Mouse (Mus musculus): ENCODE measurements around the gene Papola. TPM values are rescaled to one million over a fixed set of nuclear protein-coding genes. Genes with fewer than 3 reads are reported as not detected.

Papola gene
- 159 and 160 TPM in 2 replicates for polyA plus RNA-seq (2014; fragmentation: Nextera tagmentation; extraction: Ambion mirVana)

DNA sequence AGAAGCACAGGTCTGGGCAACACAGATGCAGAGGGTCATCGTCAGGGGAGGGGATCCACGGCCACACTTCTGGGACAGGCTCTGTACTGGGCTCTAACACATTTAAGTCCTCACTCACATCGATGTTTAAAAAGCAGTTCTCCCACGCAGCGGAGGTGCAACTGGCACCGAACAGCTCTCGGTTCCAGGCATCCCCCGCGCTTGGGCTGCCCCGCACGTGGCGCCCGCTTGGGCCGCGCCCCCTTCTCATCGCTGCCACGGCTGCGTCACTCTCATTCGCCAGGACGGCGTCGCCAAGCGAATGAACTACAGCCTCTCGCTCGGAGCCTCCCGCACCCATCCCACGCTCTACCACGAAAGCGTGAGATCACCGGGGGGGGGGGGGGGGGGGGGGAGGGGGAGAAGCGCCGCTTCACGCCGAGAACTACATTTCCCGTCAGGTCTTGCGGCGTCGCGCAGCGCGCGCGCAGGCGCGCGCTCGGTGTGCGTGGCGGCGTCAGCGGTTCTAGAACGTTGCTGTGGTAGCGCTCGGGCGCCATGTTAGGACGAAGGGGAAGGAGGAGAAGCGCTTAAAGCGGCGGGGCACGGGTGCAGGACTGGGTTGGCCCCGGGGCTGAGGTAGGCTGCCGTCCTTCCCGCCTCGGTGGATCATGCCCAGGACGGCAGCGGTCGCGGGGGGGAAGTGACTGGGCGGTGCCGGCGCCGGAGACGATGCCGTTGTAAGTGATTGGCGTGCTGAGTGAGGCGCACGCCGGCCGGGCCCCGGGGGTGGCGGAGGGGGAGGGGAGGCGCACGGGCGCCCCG is at the start of gene Papola:
TSS of gene Papola (plus strand) at position 499 of the 804 bp plus-strand sequence.
- H3K27ac ChIP-seq (replicated peaks; ENCODE audit: low read depth, low read length) = peak within 1 kb of the TSS; percentile 98
- H3K4me3 ChIP-seq (ENCODE audit: low read depth, low read length) = peak within 1 kb of the TSS; percentile 96
- H3K4me1 ChIP-seq (ENCODE audit: control insufficient read depth, insufficient read depth, low read length) = peaks cover 8% of the 10 kb centered on the region
- H3K27me3 ChIP-seq (replicated peaks; ENCODE audit: control insufficient read depth, insufficient read depth, low read length) = no peaks in the 10 kb centered on the region
- H3K36me3 ChIP-seq (ENCODE audit: control insufficient read depth, insufficient read depth, low read length) = no peaks in the 10 kb centered on the region
- ATAC-seq (ENCODE audit: low read depth) = peak; percentile 95
- H3K4me2 ChIP-seq (ENCODE audit: low read depth, low read length) = peak within 1 kb of the TSS; percentile 58
- peak within 1 kb of the TSS; percentile 95 for H3K9ac ChIP-seq (ENCODE audit: low read depth, low read length)
- peak; percentile 96 for DNase-seq (ENCODE audit: low spot score)
- H3K9me3 ChIP-seq (ENCODE audit: control insufficient read depth, low read length) = no peaks in the 10 kb centered on the region
- WGBS = under 1% methylated on average over 38 of the region's 85 CpGs

DNA sequence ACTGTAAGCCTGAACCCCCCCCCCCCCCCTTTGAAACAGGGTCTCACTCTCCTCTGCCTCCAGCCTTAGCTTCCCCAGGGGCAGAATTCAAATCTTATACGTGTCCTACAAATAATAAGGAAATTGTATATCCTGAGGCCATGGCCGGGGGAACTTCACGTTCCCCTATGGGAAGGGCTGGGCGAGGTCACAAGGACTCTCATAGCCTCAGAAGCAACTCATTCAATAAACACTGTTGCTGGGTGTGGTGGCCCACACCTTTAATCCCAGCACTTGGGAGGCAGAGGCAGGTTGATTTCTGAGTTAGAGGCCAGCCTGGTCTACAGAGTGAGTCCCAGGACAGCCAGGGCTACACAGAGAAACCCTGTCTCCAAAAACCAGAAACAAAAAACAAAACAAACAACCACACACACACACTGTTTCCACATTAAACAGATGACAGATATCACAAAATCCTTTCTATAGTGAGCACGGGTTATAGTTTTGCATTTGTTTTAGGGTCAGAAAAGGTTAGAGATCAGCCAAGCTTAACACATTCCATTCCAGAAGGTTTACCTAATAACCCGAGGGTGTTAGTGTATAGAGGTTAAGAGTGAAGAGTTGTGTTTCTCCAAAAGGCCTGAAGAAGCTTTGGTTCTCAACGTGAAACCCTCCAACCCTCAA is 49.1 kb upstream of the Papola start:
- Histone ChIP-seq H3K4me3 (ENCODE audit: low read depth, low read length) (no peak overlapping the region), H3K9me3 (ENCODE audit: control insufficient read depth, low read length) (no peaks in the 10 kb centered on the region), H3K27me3 (replicated peaks; ENCODE audit: control insufficient read depth, insufficient read depth, low read length) (no peaks in the 10 kb centered on the region), H3K4me2 (ENCODE audit: low read depth, low read length) (no peak overlapping the region), H3K4me1 (ENCODE audit: control insufficient read depth, insufficient read depth, low read length) (no peaks in the 10 kb centered on the region), H3K9ac (ENCODE audit: low read depth, low read length) (no peak overlapping the region), H3K36me3 (ENCODE audit: control insufficient read depth, insufficient read depth, low read length) (no peaks in the 10 kb centered on the region), H3K27ac (replicated peaks; ENCODE audit: low read depth, low read length) (no peak overlapping the region)
- no peak for DNase-seq (ENCODE audit: low spot score)
- WGBS = 63% methylated on average over 7 of the region's 7 CpGs
- no peak for ATAC-seq (ENCODE audit: low read depth)

DNA sequence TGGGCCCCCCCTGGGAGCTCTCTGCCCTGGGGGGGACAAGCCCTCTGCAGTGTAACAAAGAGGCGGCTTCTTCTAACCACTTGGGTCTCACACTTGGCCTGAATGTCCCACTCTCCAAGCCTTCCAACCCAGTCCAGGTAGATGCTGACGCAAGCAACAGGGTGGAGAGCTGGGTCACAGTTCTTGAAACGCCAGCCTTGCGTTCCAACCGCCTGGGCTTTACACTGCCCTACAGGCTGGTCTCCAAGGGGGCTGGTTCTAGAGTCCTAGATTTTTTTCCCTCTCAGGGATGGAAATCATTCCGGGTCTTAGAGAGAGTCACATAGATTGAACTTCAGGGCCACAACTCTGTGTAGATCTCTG is 48.6 kb upstream of the Papola start:
- DNase-seq (ENCODE audit: low spot score) (no peak), ATAC-seq (ENCODE audit: low read depth) (no peak)
- Histone ChIP-seq H3K4me3 (ENCODE audit: low read depth, low read length) (no peak overlapping the region), H3K4me2 (ENCODE audit: low read depth, low read length) (no peak overlapping the region), H3K27me3 (replicated peaks; ENCODE audit: control insufficient read depth, insufficient read depth, low read length) (no peaks in the 10 kb centered on the region), H3K9ac (ENCODE audit: low read depth, low read length) (no peak overlapping the region), H3K36me3 (ENCODE audit: control insufficient read depth, insufficient read depth, low read length) (no peaks in the 10 kb centered on the region), H3K4me1 (ENCODE audit: control insufficient read depth, insufficient read depth, low read length) (no peaks in the 10 kb centered on the region), H3K27ac (replicated peaks; ENCODE audit: low read depth, low read length) (no peak overlapping the region), H3K9me3 (ENCODE audit: control insufficient read depth, low read length) (no peaks in the 10 kb centered on the region)
- WGBS = 87% methylated on average over 6 of the region's 6 CpGs

DNA sequence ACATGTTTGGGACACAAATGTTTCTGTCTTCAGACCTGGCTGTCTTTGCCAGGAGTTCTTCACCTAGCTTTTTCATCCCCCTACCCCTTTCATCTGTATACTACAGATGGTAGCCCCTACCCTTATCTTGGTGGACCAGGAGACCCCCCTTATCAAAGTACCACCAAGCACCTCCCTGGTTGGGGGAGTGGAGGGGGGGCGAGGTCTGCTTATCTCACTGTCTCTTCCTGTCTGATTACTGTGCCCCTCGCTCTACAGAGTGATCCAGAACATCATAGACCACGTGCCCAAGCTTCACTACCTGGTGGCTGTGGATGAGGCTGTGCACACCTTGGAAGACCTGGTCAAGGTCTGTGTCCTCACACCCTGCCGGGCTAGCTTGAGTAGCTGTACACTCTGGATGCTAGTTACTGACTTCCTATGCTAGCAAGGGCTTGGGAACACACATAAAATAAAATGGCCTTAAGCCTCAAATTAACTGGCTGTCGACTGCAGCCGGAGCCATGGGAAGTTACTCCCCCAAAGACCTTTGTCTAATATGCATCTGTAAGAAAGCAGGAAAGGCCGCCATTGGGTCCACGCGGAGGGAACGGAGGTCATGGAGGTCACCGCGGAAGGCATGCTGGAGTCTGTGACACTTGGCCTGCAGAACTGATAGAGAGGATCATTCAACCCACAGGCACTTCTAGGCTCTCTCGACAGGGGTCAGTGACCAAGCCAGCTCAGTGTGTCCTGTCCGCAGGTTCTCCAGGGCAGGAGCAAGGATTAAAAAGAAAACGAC is 46.0 kb upstream of the Papola start:
- ATAC-seq (ENCODE audit: low read depth) (no peak), DNase-seq (ENCODE audit: low spot score) (no peak)
- Histone ChIP-seq H3K36me3 (ENCODE audit: control insufficient read depth, insufficient read depth, low read length) (no peaks in the 10 kb centered on the region), H3K4me3 (ENCODE audit: low read depth, low read length) (no peak overlapping the region), H3K4me2 (ENCODE audit: low read depth, low read length) (no peak overlapping the region), H3K27me3 (replicated peaks; ENCODE audit: control insufficient read depth, insufficient read depth, low read length) (no peaks in the 10 kb centered on the region), H3K27ac (replicated peaks; ENCODE audit: low read depth, low read length) (no peak overlapping the region), H3K9me3 (ENCODE audit: control insufficient read depth, low read length) (no peaks in the 10 kb centered on the region), H3K4me1 (ENCODE audit: control insufficient read depth, insufficient read depth, low read length) (no peaks in the 10 kb centered on the region), H3K9ac (ENCODE audit: low read depth, low read length) (no peak overlapping the region)
- 69% methylated on average over 15 of the region's 15 CpGs for WGBS

DNA sequence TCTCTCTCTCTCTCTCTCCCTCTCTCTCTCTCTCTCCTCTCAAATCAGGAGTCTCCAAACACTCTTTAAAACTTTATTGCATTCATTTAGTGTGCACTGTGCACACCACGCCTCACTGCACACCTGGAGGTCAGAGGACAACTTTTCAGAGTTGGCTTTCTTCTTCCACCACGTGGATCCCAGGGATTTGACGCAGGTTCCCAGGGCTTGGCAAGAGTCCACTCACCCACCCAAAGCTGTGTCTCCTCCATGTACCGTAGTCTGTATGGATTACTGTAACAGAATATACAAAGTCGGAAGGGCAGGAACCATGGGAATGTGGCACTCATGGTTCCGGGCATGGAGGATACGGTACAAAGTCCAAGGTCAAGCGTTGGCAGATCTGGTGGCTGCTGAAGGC is 44.8 kb upstream of the Papola start:
- Histone ChIP-seq H3K27me3 (replicated peaks; ENCODE audit: control insufficient read depth, insufficient read depth, low read length) (no peaks in the 10 kb centered on the region), H3K4me3 (ENCODE audit: low read depth, low read length) (no peak overlapping the region), H3K4me2 (ENCODE audit: low read depth, low read length) (no peak overlapping the region), H3K36me3 (ENCODE audit: control insufficient read depth, insufficient read depth, low read length) (no peaks in the 10 kb centered on the region), H3K9ac (ENCODE audit: low read depth, low read length) (no peak overlapping the region), H3K27ac (replicated peaks; ENCODE audit: low read depth, low read length) (no peak overlapping the region), H3K4me1 (ENCODE audit: control insufficient read depth, insufficient read depth, low read length) (no peaks in the 10 kb centered on the region), H3K9me3 (ENCODE audit: control insufficient read depth, low read length) (no peaks in the 10 kb centered on the region)
- no peak for DNase-seq (ENCODE audit: low spot score)
- WGBS = 88% methylated on average over 8 of the region's 8 CpGs
- ATAC-seq (ENCODE audit: low read depth) = no peak

DNA sequence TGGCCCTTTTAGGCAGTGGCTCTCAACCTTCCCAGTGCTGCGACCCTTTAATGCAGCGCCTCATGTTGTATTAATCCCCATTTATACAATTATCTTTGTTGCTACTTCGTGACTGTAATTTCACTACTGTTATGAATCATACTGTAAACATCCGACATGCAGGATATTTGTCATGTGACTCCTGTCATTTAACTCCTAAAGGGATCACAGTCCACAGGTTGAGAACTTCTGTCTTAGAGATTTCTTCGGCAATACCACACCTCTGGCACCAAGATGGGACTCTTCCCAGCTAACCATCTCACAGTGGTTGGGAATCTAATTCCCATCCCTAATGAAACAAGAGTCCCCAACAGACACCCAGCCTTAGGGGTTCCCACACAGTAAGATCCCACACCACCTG is 36.4 kb upstream of the Papola start:
- DNase-seq (ENCODE audit: low spot score) (no peak), ATAC-seq (ENCODE audit: low read depth) (no peak)
- Histone ChIP-seq H3K27me3 (replicated peaks; ENCODE audit: control insufficient read depth, insufficient read depth, low read length) (no peaks in the 10 kb centered on the region), H3K4me3 (ENCODE audit: low read depth, low read length) (no peak overlapping the region), H3K27ac (replicated peaks; ENCODE audit: low read depth, low read length) (no peak overlapping the region), H3K9me3 (ENCODE audit: control insufficient read depth, low read length) (no peaks in the 10 kb centered on the region), H3K36me3 (ENCODE audit: control insufficient read depth, insufficient read depth, low read length) (no peaks in the 10 kb centered on the region), H3K4me1 (ENCODE audit: control insufficient read depth, insufficient read depth, low read length) (no peaks in the 10 kb centered on the region), H3K4me2 (ENCODE audit: low read depth, low read length) (no peak overlapping the region), H3K9ac (ENCODE audit: low read depth, low read length) (no peak overlapping the region)
- WGBS = 75% methylated on average over 5 of the region's 5 CpGs

DNA sequence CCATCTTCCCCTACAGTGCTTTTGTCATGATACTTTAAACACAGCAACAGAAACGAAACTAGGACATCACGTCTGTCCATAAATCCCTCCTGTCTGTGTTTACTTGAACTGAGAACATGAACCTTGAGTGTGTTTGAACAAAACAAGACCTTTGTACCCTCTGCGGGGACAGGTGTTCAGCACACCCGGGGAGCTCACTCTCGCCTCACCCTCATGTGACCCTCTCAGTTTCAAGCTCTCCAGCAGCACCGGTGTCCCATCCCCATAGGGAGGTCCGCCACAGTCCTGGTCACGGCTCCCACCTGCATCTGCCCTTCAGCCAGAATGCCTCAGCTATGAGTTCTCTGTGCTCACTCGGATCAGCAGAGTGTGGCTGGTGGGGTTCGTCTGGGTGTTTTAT is 30.7 kb upstream of the Papola start:
- Histone ChIP-seq H3K4me1 (ENCODE audit: control insufficient read depth, insufficient read depth, low read length) (no peaks in the 10 kb centered on the region), H3K27me3 (replicated peaks; ENCODE audit: control insufficient read depth, insufficient read depth, low read length) (no peaks in the 10 kb centered on the region), H3K36me3 (ENCODE audit: control insufficient read depth, insufficient read depth, low read length) (no peaks in the 10 kb centered on the region), H3K4me2 (ENCODE audit: low read depth, low read length) (no peak overlapping the region), H3K9ac (ENCODE audit: low read depth, low read length) (no peak overlapping the region), H3K27ac (replicated peaks; ENCODE audit: low read depth, low read length) (no peak overlapping the region), H3K9me3 (ENCODE audit: control insufficient read depth, low read length) (no peaks in the 10 kb centered on the region), H3K4me3 (ENCODE audit: low read depth, low read length) (no peak overlapping the region)
- WGBS = 84% methylated on average over 10 of the region's 10 CpGs
- DNase-seq (ENCODE audit: low spot score) (no peak), ATAC-seq (ENCODE audit: low read depth) (no peak)

DNA sequence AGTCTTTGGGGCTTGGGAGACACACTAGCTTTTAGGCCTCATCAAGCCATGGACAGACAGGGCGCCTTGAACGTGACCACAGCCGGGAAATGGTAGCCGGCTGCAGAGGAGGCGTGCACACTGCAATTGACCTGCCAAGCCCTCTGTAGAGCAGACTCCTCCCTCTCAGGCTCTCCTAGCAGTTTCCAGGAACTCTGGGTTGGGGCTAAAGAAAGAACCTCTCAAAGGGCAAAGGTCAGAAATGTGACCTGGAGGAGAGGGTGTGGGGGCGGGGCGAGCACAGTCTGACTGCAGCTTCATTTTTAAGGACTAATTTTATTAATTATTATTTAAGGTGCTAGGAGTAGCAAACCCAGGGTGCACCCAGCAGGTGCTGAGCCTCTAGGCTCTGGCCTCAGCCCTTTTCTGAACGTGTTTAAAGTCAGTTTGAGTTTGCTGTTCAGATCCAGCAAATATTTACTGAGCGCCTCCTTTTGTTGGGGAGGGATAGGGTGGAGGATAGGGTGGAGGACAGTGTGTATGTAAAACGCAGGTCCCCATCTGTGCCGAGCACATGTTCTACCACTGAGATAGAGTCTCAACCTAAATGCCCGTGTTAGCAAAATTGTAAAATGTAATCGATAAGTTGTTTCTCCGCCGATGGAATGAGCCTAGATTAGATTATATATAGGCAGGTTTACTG is 26.5 kb upstream of the Papola start:
- Histone ChIP-seq H3K27ac (replicated peaks; ENCODE audit: low read depth, low read length) (no peak overlapping the region), H3K4me3 (ENCODE audit: low read depth, low read length) (no peak overlapping the region), H3K4me2 (ENCODE audit: low read depth, low read length) (no peak overlapping the region), H3K9ac (ENCODE audit: low read depth, low read length) (no peak overlapping the region), H3K9me3 (ENCODE audit: control insufficient read depth, low read length) (no peaks in the 10 kb centered on the region), H3K27me3 (replicated peaks; ENCODE audit: control insufficient read depth, insufficient read depth, low read length) (no peaks in the 10 kb centered on the region), H3K4me1 (ENCODE audit: control insufficient read depth, insufficient read depth, low read length) (no peaks in the 10 kb centered on the region), H3K36me3 (ENCODE audit: control insufficient read depth, insufficient read depth, low read length) (no peaks in the 10 kb centered on the region)
- DNase-seq (ENCODE audit: low spot score) (no peak), ATAC-seq (ENCODE audit: low read depth) (no peak)
- 37% methylated on average over 15 of the region's 15 CpGs for WGBS

Measured in embryonic facial prominence, embryonic 14.5 days (tissue).